Mouse (Mus musculus) C2C12 (cell line): ENCODE results near the gene Minos1.

Experiments used
- CEBPB ChIP-seq: IDR thresholded peaks from one replicate; pipeline ENCODE4 v1.6.1; 2011; ENCODE audit warnings: low read depth, mild to moderate bottlenecking, control low read depth, moderate library complexity
- CTCF ChIP-seq: IDR thresholded peaks from one replicate; pipeline ENCODE4 v1.5.1; 2011; ENCODE audit not compliant: control insufficient read depth, insufficient read depth, insufficient read length
- FOSL1 ChIP-seq: IDR thresholded peaks from one replicate; pipeline ENCODE4 v1.8.0; 2011; ENCODE audit warnings: mild to moderate bottlenecking, low read length; ENCODE audit not compliant: poor library complexity, insufficient read depth, severe bottlenecking
- MAX ChIP-seq: IDR thresholded peaks from one replicate; pipeline ENCODE4 v1.6.1; 2011; ENCODE audit warnings: mild to moderate bottlenecking, control low read depth
- MYOD1 ChIP-seq: IDR thresholded peaks from one replicate; pipeline ENCODE4 v1.6.1; 2011; ENCODE audit warnings: low read depth; ENCODE audit not compliant: control insufficient read depth, insufficient read length
- MYOG ChIP-seq: IDR thresholded peaks from one replicate; pipeline ENCODE4 v1.6.1; 2011; ENCODE audit not compliant: control insufficient read depth, insufficient read length; ENCODE audit errors: extremely low read depth
- USF1 ChIP-seq: IDR thresholded peaks from one replicate; pipeline ENCODE4 v1.6.1; 2011; ENCODE audit warnings: low read depth, mild to moderate bottlenecking, control low read depth, moderate library complexity

DNA sequence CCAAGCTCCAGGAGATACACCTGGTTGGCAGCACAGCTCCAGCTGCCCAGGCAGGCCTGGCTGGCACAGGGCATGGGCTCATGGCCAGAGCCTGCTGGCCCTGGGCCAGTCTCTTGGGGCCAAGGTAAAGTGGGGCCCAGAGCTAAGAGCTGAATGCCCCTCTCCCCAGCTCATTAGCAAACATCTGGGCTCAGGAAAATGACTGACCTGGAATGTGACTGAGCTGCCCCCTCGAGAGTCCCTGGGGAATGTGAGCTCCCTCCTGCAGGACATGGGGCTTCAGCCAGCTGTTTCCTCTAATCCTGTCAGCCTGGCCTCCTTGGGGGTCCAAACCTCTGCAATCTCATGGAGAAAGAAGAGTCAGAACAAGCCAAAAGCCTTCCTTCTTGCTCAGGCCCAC lies 35.5 kb downstream of the Minos1 start:
- TF ChIP-seq CTCF, result no peak
- TF ChIP-seq USF1, result no peak
- TF ChIP-seq MAX, result no peak
- TF ChIP-seq FOSL1, result no peak
- no peak for TF ChIP-seq MYOG
- TF ChIP-seq MYOD1, result no peak
- TF ChIP-seq CEBPB, result no peak
